Mouse (Mus musculus): Measurements from ENCODE around the gene Krt13. TPM values are rescaled to one million over a fixed set of nuclear protein-coding genes. Genes with fewer than 3 reads are reported as not detected.

Gene Krt13
- polyA plus RNA-seq, 1 experiment from 2014 or later = 0.29 TPM

DNA sequence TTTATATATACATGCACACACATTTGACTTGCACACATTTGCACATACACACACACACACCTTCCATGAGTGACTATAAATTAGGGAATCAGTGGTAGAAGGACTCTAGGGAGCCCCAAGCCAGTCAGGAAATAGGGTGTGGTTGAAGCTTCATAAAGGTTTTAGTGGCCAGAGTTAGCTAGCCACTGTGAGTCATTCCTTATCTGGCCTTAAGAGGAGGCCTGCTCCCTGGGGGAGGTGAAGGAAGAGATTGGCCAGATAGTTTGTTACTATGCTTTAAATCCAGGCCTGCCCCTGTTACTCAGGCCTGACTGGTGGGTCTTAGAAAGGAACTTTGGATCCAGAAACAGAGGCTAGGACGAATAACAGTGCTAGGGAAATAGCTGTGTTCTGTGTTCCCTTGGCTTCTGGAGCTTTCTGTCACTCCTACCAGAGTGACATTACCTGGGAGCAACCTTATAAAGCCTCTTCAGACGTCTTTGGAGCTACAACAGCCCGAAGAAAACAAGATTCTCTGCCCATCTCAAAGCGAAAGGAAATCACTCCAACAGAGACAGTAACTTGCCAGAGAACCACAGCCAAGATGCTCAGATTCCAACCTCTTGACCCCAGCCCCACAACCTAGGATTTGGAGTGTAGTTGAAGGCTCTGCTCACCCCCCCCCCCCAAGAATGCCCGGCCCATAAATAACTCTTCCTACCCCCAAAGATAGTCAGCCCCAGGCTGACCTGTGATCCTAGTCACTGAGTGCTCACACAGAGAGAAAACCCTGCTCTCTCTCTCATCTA, 26.4 kb upstream of the Krt13 start:
- 0 out of 2 replicates have a peak, but pooled peaks cover 5% of the 10 kb centered on the region for H3K27me3 ChIP-seq (replicated peaks; ENCODE audit: control insufficient read depth, insufficient read depth, low read length)
- no peak overlapping the region for H3K9ac ChIP-seq (ENCODE audit: low read depth, low read length)
- H3K4me2 ChIP-seq (ENCODE audit: low read depth, low read length) = peak overlapping the region; percentile 22
- no peak overlapping the region for H3K4me3 ChIP-seq (ENCODE audit: low read length)
- no peaks in the 10 kb centered on the region for H3K36me3 ChIP-seq (ENCODE audit: control insufficient read depth, insufficient read depth, low read length)
- ATAC-seq = peak; percentile 6; the same call in 1 of the 2 replicates
- H3K9me3 ChIP-seq (ENCODE audit: control insufficient read depth, low read length) = no peaks in the 10 kb centered on the region
- peaks cover 26% of the 10 kb centered on the region for H3K4me1 ChIP-seq (ENCODE audit: control insufficient read depth, insufficient read depth, low read length)
- 29% methylated on average over 5 of the region's 5 CpGs for WGBS
- peak overlapping the region; percentile 91 for H3K27ac ChIP-seq (ENCODE audit: low read length)

DNA sequence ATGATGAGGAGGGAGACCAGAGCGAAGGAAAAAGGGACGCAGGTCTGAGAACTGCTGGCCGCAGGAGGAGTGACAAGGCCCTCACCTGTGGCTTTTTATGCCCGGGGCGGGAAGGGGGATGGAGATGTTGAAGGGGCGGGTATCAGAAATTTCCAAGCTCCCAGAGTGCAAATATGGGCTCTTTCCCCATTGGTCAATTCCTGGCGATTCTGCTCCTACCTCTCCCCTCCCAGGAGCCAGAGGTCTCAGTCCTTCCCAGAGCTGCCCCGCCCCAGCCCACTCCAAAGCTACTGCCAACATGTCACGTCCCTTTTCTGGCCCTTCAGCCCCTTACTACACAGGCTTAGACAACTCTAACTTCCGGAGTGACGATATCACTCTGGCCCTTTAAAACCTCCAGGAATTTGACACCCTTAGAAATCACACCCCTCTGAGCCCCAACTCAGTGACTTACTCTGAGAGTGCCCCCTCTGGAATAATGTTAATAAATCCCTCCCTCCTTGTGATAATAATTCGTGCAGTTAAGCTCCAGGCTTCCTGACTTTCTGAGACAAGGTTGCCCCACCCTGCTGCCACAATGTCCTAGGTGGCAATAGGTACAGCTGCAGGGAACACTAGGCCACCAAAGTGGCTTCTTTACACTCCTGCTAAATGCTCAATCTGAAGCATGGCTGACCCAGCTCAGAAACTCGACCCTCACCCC, 24.6 kb upstream of the Krt13 start:
- peak overlapping the region; percentile 91 for H3K27ac ChIP-seq (ENCODE audit: low read length)
- peak overlapping the region; percentile 53 for H3K4me2 ChIP-seq (ENCODE audit: low read depth, low read length)
- peak overlapping the region; percentile 62 for H3K4me3 ChIP-seq (ENCODE audit: low read length)
- ATAC-seq = peak; percentile 86
- H3K9me3 ChIP-seq (ENCODE audit: control insufficient read depth, low read length) = no peaks in the 10 kb centered on the region
- peak overlapping the region; percentile 67 for H3K9ac ChIP-seq (ENCODE audit: low read depth, low read length)
- no peaks in the 10 kb centered on the region for H3K36me3 ChIP-seq (ENCODE audit: control insufficient read depth, insufficient read depth, low read length)
- H3K4me1 ChIP-seq (ENCODE audit: control insufficient read depth, insufficient read depth, low read length) = peaks cover 29% of the 10 kb centered on the region
- H3K27me3 ChIP-seq (replicated peaks; ENCODE audit: control insufficient read depth, insufficient read depth, low read length) = 0 out of 2 replicates have a peak, but pooled peaks cover 5% of the 10 kb centered on the region
- WGBS = 2% methylated on average over 13 of the region's 13 CpGs

DNA sequence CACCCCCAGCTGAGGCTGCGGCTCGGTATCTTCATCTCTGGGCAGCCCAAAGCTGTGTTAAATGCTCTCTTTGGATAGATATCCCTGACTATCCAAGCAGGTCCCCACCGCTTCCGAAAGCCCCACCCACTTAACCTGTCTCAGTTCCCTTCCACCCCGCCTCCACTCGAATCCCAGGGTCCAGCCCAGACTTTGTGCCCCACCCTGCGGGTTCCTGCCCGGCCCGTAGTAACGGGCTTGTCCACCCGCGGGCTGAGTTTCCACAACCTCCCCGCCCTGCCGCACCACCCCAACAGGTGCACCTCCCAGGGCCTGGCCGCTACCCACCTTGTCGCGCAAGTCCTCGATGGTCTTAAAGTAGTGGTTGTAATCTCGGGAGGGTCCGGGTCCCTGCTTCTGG, 23.7 kb upstream of the Krt13 start:
- peak; percentile 45 for ATAC-seq
- Histone ChIP-seq H3K9ac (ENCODE audit: low read depth, low read length) (peak overlapping the region; percentile 67), H3K27me3 (replicated peaks; ENCODE audit: control insufficient read depth, insufficient read depth, low read length) (0 out of 2 replicates have a peak, but pooled peaks cover 5% of the 10 kb centered on the region), H3K4me3 (ENCODE audit: low read length) (peak overlapping the region; percentile 62), H3K4me2 (ENCODE audit: low read depth, low read length) (peak overlapping the region; percentile 53), H3K4me1 (ENCODE audit: control insufficient read depth, insufficient read depth, low read length) (peaks cover 27% of the 10 kb centered on the region), H3K36me3 (ENCODE audit: control insufficient read depth, insufficient read depth, low read length) (no peaks in the 10 kb centered on the region), H3K9me3 (ENCODE audit: control insufficient read depth, low read length) (no peaks in the 10 kb centered on the region), H3K27ac (ENCODE audit: low read length) (peak overlapping the region; percentile 91)
- 3% methylated on average over 20 of the region's 20 CpGs for WGBS

DNA sequence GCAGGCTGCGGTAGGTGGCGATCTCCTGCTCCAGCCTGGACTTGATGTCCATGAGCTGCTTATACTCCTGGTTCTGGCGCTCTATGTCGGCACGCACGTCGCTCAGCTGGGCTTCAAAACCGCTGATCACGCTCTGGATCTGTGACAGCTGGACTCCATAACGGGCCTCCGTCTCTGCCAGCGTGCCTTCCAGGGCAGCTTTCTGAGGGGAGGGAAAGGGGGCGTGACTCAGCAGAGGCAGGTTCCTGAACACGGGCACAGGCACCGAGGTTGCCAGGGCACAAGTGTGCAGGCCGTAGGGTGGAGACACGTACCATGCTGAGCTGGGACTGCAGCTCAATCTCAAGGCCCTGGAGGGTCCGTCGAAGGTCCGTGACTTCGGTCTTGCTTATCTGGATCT, 19.6 kb upstream of the Krt13 start:
- Histone ChIP-seq H3K9ac (ENCODE audit: low read depth, low read length) (0 out of 2 replicates have a peak overlapping the region, but pooled peaks have one; percentile 30), H3K27ac (ENCODE audit: low read length) (peak overlapping the region; percentile 81), H3K27me3 (replicated peaks; ENCODE audit: control insufficient read depth, insufficient read depth, low read length) (0 out of 2 replicates have a peak, but pooled peaks cover 5% of the 10 kb centered on the region), H3K4me2 (ENCODE audit: low read depth, low read length) (peak overlapping the region; percentile 26), H3K4me3 (ENCODE audit: low read length) (peak overlapping the region; percentile 9; the same call in 1 of the 2 replicates), H3K36me3 (ENCODE audit: control insufficient read depth, insufficient read depth, low read length) (no peaks in the 10 kb centered on the region), H3K4me1 (ENCODE audit: control insufficient read depth, insufficient read depth, low read length) (peaks cover 24% of the 10 kb centered on the region), H3K9me3 (ENCODE audit: control insufficient read depth, low read length) (no peaks in the 10 kb centered on the region)
- no peak for ATAC-seq
- WGBS = 63% methylated on average over 21 of the region's 21 CpGs

DNA sequence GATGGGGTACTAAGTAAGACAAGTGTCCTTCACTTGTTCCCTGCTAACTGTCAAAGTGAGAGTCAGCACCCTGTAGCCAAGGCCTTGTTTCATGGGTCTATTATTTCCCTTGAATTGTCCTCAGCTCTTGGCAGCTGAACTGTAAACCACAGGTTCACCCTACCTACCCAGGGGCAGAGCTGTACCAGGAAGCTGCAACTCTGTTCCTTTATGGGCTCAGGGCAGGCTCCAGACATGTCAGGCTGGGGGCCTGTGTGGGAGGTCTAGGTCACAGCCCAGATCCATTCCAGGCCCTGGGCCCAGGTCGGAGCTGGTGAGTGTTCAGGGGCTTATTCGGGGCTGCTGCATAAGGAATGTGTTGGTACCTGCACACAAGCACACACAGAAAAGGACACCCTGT, 18.0 kb upstream of the Krt13 start:
- peaks cover 24% of the 10 kb centered on the region for H3K4me1 ChIP-seq (ENCODE audit: control insufficient read depth, insufficient read depth, low read length)
- H3K4me2 ChIP-seq (ENCODE audit: low read depth, low read length) = no peak overlapping the region
- H3K4me3 ChIP-seq (ENCODE audit: low read length) = no peak overlapping the region
- peak overlapping the region; percentile 81 for H3K27ac ChIP-seq (ENCODE audit: low read length)
- peak overlapping the region; percentile 45 for H3K9ac ChIP-seq (ENCODE audit: low read depth, low read length)
- H3K9me3 ChIP-seq (ENCODE audit: control insufficient read depth, low read length) = no peaks in the 10 kb centered on the region
- ATAC-seq = peak; percentile 75
- H3K36me3 ChIP-seq (ENCODE audit: control insufficient read depth, insufficient read depth, low read length) = no peaks in the 10 kb centered on the region
- H3K27me3 ChIP-seq (replicated peaks; ENCODE audit: control insufficient read depth, insufficient read depth, low read length) = no peaks in the 10 kb centered on the region
- 33% methylated on average over 2 of the region's 2 CpGs for WGBS

DNA sequence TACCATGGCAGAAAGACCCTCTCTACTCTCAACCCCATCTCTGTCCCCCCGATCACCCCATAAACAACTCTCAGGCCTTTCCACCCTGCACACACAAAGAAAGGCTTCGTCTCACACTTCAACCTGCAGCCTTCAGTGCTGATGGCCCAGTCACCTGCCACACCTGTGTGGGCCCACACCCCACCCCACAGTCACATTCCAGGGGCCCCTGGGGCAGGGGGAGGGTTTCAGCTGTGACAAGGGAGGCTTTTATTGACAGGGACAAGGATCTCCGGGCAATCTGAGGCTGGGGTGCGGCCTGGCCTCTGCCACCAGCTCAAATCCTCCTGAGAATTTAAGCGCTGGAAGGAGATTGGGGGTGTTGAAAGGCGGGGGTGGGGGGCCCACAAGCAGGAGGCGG, 17.4 kb upstream of the Krt13 start:
- peak overlapping the region; percentile 81 for H3K27ac ChIP-seq (ENCODE audit: low read length)
- peak; percentile 87 for ATAC-seq
- no peaks in the 10 kb centered on the region for H3K9me3 ChIP-seq (ENCODE audit: control insufficient read depth, low read length)
- 40% methylated on average over 7 of the region's 7 CpGs for WGBS
- H3K27me3 ChIP-seq (replicated peaks; ENCODE audit: control insufficient read depth, insufficient read depth, low read length) = no peaks in the 10 kb centered on the region
- no peaks in the 10 kb centered on the region for H3K36me3 ChIP-seq (ENCODE audit: control insufficient read depth, insufficient read depth, low read length)
- no peak overlapping the region for H3K4me3 ChIP-seq (ENCODE audit: low read length)
- H3K4me1 ChIP-seq (ENCODE audit: control insufficient read depth, insufficient read depth, low read length) = peaks cover 24% of the 10 kb centered on the region
- H3K9ac ChIP-seq (ENCODE audit: low read depth, low read length) = no peak overlapping the region
- H3K4me2 ChIP-seq (ENCODE audit: low read depth, low read length) = no peak overlapping the region

DNA sequence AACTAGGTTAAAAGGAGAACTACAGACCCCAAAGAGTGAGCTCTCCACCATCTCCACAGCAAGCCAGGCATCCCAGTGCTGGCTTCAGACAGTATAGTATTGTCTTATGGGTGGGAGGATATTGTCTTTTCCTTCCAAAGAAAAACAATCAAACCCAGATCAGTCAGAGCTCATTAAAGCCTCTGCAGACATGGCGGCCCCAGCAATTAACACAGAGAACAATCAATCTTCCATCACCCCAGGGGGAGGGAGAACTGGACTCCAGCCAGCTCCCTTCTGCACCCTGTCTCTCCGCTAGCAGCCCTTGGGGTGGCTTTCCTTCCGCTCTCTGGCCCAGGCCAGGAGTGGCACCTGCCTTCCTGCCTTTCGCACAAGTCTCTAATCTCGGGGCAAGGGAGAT, 16.3 kb upstream of the Krt13 start:
- H3K9me3 ChIP-seq (ENCODE audit: control insufficient read depth, low read length) = no peaks in the 10 kb centered on the region
- H3K4me3 ChIP-seq (ENCODE audit: low read length) = no peak overlapping the region
- H3K9ac ChIP-seq (ENCODE audit: low read depth, low read length) = no peak overlapping the region
- peaks cover 24% of the 10 kb centered on the region for H3K4me1 ChIP-seq (ENCODE audit: control insufficient read depth, insufficient read depth, low read length)
- no peaks in the 10 kb centered on the region for H3K36me3 ChIP-seq (ENCODE audit: control insufficient read depth, insufficient read depth, low read length)
- H3K27me3 ChIP-seq (replicated peaks; ENCODE audit: control insufficient read depth, insufficient read depth, low read length) = no peaks in the 10 kb centered on the region
- peak; percentile 32 for ATAC-seq
- peak overlapping the region; percentile 52 for H3K27ac ChIP-seq (ENCODE audit: low read length)
- WGBS = 22% methylated on average over 5 of the region's 5 CpGs
- H3K4me2 ChIP-seq (ENCODE audit: low read depth, low read length) = no peak overlapping the region

DNA sequence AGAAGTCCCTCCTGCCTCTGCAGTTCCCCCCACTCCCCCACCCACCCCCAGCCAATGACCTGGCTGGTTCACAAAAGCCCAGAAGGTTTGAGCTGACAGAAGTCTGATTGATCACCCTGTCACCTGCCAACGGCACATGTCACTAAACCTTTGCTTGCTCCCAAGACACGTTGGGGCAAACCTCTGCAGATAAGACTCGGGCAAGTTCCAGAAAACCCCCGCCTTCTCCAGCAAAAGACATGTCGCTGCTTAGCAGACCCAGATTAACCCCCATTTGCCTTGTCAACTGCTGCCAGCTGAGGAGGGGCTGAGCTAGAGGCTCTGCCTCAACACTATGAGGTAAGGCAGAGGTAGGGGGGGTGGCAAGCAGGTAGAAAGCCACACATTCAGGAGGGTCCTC, 15.2 kb upstream of the Krt13 start:
- Histone ChIP-seq H3K9me3 (ENCODE audit: control insufficient read depth, low read length) (no peaks in the 10 kb centered on the region), H3K4me3 (ENCODE audit: low read length) (no peak overlapping the region), H3K36me3 (ENCODE audit: control insufficient read depth, insufficient read depth, low read length) (no peaks in the 10 kb centered on the region), H3K4me2 (ENCODE audit: low read depth, low read length) (no peak overlapping the region), H3K27ac (ENCODE audit: low read length) (no peak overlapping the region), H3K4me1 (ENCODE audit: control insufficient read depth, insufficient read depth, low read length) (peaks cover 24% of the 10 kb centered on the region), H3K27me3 (replicated peaks; ENCODE audit: control insufficient read depth, insufficient read depth, low read length) (no peaks in the 10 kb centered on the region), H3K9ac (ENCODE audit: low read depth, low read length) (no peak overlapping the region)
- ATAC-seq = no peak
- 23% methylated on average over 5 of the region's 5 CpGs for WGBS

DNA sequence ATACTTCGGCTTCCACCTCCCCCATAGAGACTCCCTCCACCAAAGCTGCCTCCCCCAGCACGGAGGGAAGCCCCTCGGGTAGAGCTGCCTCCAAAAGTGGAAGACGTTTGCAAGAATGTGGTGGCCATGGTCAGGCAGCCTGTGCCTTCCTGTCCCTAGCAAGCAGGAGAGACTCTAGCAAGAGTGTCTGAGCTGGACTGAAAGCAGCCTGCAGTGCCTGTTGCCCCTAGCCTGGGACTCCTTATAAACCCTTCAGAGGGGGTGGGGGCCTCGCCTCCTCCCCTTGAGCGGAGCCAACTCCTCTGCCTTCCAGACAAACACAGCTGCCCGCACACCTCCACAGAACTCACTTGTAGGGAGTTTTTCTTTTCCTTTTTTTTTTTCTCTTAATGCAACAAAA, 14.4 kb upstream of the Krt13 start, which contains the start of gene Krt15:
TSS of gene Krt15 (minus strand) at position 198 of the 400 bp plus-strand sequence.
- H3K4me3 ChIP-seq (ENCODE audit: low read length) = no peak within 1 kb of the TSS
- H3K4me2 ChIP-seq (ENCODE audit: low read depth, low read length) = no peak within 1 kb of the TSS
- no peak within 1 kb of the TSS for H3K27ac ChIP-seq (ENCODE audit: low read length)

More for the DNA sequence above, 14.4 kb upstream of the Krt13 start, which contains the start of gene Krt15:
- Histone ChIP-seq H3K36me3 (ENCODE audit: control insufficient read depth, insufficient read depth, low read length) (no peaks in the 10 kb centered on the region), H3K27me3 (replicated peaks; ENCODE audit: control insufficient read depth, insufficient read depth, low read length) (no peaks in the 10 kb centered on the region), H3K9ac (ENCODE audit: low read depth, low read length) (no peak within 1 kb of the TSS), H3K9me3 (ENCODE audit: control insufficient read depth, low read length) (no peaks in the 10 kb centered on the region), H3K4me1 (ENCODE audit: control insufficient read depth, insufficient read depth, low read length) (peaks cover 19% of the 10 kb centered on the region)
- 49% methylated on average over 7 of the region's 7 CpGs for WGBS
- no peak for ATAC-seq
